Mouse (Mus musculus) liver, adult 2 months (tissue): ENCODE results near the gene Ric8a.

ENCODE experiments used
- CTCF ChIP-seq: fragments of 200-500 bp; IDR thresholded peaks from 2 replicates; pipeline ENCODE4 v1.5.1; 2011; ENCODE audit warnings: low read depth, low read length, control low read depth
- POLR2A ChIP-seq: fragments of 200-500 bp; IDR thresholded peaks from 2 replicates; pipeline ENCODE4 v1.6.1; 2011; ENCODE audit warnings: low read length, control low read depth; ENCODE audit not compliant: insufficient read depth; ENCODE audit errors: extremely low read depth

DNA sequence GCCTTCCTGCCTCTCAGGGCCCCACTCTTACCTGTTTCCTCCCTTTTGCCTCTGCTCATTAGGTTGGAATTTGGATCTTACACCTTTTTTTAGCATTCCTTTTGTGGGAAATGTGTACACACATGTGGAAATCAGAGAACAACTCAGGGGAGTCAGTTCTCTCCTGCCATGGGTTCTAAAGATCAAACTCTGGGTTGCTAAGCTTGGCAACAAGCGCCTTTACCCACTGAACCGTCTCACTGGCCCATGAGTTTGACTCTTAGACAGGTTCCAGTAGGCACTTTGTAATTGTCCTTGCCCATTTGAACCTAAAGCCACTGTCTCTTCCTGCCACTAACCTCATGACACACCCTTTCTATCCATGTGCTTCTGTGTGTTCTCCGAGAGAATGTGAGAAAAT is 37.9 kb downstream of the Ric8a start:
- TF ChIP-seq CTCF = no peak
- no peak for TF ChIP-seq POLR2A
